Mouse (Mus musculus) kidney, adult 2 months (tissue): Measurements from ENCODE around the gene Spef1.

Source experiments
- CTCF ChIP-seq: fragments of 200-500 bp; conservative IDR thresholded peaks from 2 replicates; pipeline ENCODE4 v1.5.1; 2011; ENCODE audit warnings: low read depth, mild to moderate bottlenecking, control low read depth, low read length, moderate library complexity, mixed read lengths; ENCODE audit not compliant: insufficient read depth, insufficient read length
- POLR2A ChIP-seq: fragments of 200-500 bp; IDR thresholded peaks from one replicate; pipeline ENCODE4 v1.6.1; 2011; ENCODE audit warnings: low read depth, low read length, control low read depth

DNA sequence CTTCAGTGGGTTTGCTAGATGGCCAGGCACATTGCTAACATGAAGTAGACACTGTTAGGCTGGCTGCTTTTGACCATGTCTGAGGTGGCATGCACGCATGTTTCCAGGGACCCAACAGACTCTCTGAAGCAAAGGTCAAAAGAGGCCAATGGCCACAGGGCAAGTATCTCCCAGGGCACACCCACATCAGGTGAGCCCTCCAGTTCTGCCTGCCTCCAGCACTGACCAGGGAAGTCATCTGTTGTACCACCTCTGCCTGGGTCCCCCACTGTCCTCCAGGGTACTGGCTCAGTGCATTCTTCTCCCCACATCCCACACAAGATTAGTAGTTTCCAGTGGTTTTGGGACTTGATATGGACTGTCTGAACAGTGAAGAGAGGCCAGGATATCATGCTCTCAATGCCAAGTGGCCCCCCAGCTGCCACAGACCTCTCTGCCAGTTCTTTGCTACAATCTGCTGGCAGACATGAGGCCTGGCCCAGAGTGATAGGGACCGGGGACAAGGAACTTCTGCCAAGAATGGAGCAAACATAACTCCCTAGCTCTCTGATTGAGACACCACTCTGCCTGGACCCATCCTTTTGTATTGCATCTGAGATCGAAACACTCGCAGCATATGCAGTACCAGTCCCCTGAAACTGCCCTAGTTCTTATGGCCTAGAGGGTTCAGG, 22.2 kb upstream of the Spef1 start:
- no peak for TF ChIP-seq POLR2A
- no peak for TF ChIP-seq CTCF
